Mouse (Mus musculus) regulatory T cell (primary cell): ENCODE results near the gene Msmo1.

Source experiments
- in situ Hi-C: fragments of 300-600 bp; cut with MboI, MseI; formaldehyde crosslinking; loops from one replicate; pipeline ENCODE4 v1.15.1; 2025; ENCODE audit warnings: high pct_unique_total_duplicates

The Msmo1 gene

GRCm38 (mm10) chr8:64733271-64733943 is at the start of gene Msmo1:
Gene Msmo1, minus strand, starts transcription at chr8:64733792.
- in situ Hi-C loops: loop anchor here (5.0 to 10.0 kb wide), 2 partner anchors 121 to 209 kb away; partner anchors contain the start of gene Klhl2

- in situ Hi-C loops: no loop called here
Measured at GRCm38 (mm10) chr8:64781947-64782346, 48.4 kb upstream of the Msmo1 start.

GRCm38 (mm10) chr8:64777925-64778324 is 44.3 kb upstream of the Msmo1 start:
- in situ Hi-C loops: no loop called here

- in situ Hi-C loops: no loop called here
Measured at GRCm38 (mm10) chr8:64774136-64774535, 40.5 kb upstream of the Msmo1 start.

- in situ Hi-C loops: no loop called here
Measured at GRCm38 (mm10) chr8:64770814-64771213, 37.2 kb upstream of the Msmo1 start.

- in situ Hi-C loops: no loop called here
Measured at GRCm38 (mm10) chr8:64769586-64769985, 36.0 kb upstream of the Msmo1 start.

- in situ Hi-C loops: no loop called here
Measured at GRCm38 (mm10) chr8:64768645-64769044, 35.1 kb upstream of the Msmo1 start.

GRCm38 (mm10) chr8:64767047-64767446 is 33.5 kb upstream of the Msmo1 start:
- in situ Hi-C loops: no loop called here

- in situ Hi-C loops: no loop called here
Measured at GRCm38 (mm10) chr8:64764075-64764474, 30.5 kb upstream of the Msmo1 start.

- in situ Hi-C loops: no loop called here
Measured at GRCm38 (mm10) chr8:64762751-64763150, 29.2 kb upstream of the Msmo1 start.

- in situ Hi-C loops: no loop called here
Measured at GRCm38 (mm10) chr8:64761430-64761829, 27.8 kb upstream of the Msmo1 start.

- in situ Hi-C loops: no loop called here
Measured at GRCm38 (mm10) chr8:64757956-64758355, 24.4 kb upstream of the Msmo1 start.

- in situ Hi-C loops: no loop called here
Measured at GRCm38 (mm10) chr8:64746215-64747058, 12.8 kb upstream of the Msmo1 start.

- in situ Hi-C loops: no loop called here
Measured at GRCm38 (mm10) chr8:64740547-64741211, 7.1 kb upstream of the Msmo1 start.

GRCm38 (mm10) chr8:64738916-64739315 is 5.3 kb upstream of the Msmo1 start:
- in situ Hi-C loops: loop anchor here (10.0 kb wide), 1 partner anchor 116 kb away; the partner anchor contains the start of gene Klhl2

GRCm38 (mm10) chr8:64736767-64737323 is 3.3 kb upstream of the Msmo1 start:
- in situ Hi-C loops: loop anchor here (10.0 kb wide), 1 partner anchor 118 kb away; the partner anchor contains the start of gene Klhl2

GRCm38 (mm10) chr8:64735161-64735560 is 1.6 kb upstream of the Msmo1 start:
- in situ Hi-C loops: loop anchor here (10.0 kb wide), 1 partner anchor 120 kb away; the partner anchor contains the start of gene Klhl2

GRCm38 (mm10) chr8:64732596-64732995 is 996 bp downstream of the Msmo1 start:
- in situ Hi-C loops: loop anchor here (5.0 to 10.0 kb wide), 2 partner anchors 122 to 210 kb away; partner anchors contain the start of gene Klhl2

GRCm38 (mm10) chr8:64728156-64728555 is 5.4 kb downstream of the Msmo1 start:
- in situ Hi-C loops: no loop called here

GRCm38 (mm10) chr8:64726190-64726695 is 7.3 kb downstream of the Msmo1 start:
- in situ Hi-C loops: no loop called here

GRCm38 (mm10) chr8:64723206-64723605 is 10.4 kb downstream of the Msmo1 start:
- in situ Hi-C loops: no loop called here
